Mouse (Mus musculus): ENCODE results near the gene Kctd11.

DNA sequence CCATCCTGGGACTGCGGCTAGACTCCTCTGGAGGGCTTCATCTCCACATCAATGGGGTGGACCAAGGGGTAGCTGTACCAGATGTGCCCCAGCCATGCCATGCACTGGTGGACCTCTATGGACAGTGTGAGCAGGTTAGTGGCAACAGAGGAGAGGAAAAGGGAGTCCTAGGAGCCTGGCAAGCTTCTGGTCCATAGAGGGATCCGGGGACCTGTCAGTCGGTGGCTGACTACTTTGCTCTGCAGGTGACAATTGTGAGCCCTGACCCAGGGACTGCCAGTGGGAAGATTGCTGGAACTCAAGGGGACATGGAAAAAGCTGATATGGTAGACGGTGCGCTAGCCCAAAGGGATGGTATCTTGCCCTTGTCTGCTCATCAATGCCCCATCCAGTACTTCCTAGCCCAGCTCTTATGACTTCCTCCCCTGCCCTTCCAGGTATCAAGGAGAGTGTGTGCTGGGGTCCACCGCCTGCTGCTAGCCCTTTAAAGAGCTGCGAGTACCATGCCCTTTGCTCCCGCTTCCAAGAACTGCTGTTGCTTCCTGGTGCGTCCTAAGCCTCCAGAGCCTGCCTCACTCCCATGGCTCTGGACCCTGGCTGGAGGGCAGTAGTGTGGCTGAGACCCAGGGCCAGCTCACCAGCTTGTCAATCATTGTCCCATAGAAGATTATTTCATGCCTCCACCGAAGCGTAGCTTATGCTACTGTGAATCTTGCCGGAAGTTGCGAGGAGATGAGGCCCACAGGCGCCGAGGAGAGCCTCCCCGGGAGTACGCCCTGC, 29.8 kb upstream of the Kctd11 start:
- no peak for TF ChIP-seq EP300 (IDR thresholded peaks at IDR 0.05; ENCODE audit: insufficient read depth, low read depth, low read length)
- TF ChIP-seq CTCF (IDR thresholded peaks at IDR 0.05; ENCODE audit: low read depth, low read length) = no peak

All from ES-Bruce4 (cell line).